Mouse (Mus musculus) brain, embryonic 14.5 days (tissue): ENCODE results near the gene Mcat.

Source experiments
- CTCF ChIP-seq: fragments of 200-500 bp; IDR thresholded peaks from 2 replicates; pipeline ENCODE4 v1.5.1; 2012; ENCODE audit warnings: inconsistent platforms, mild to moderate bottlenecking, moderate library complexity, borderline replicate concordance; ENCODE audit not compliant: insufficient read depth, insufficient read length; ENCODE audit errors: extremely low read depth
- POLR2A ChIP-seq: fragments of 200-500 bp; IDR thresholded peaks from 2 replicates; pipeline ENCODE4 v1.6.1; 2012; ENCODE audit warnings: mild to moderate bottlenecking, inconsistent platforms, borderline replicate concordance; ENCODE audit not compliant: poor library complexity, insufficient read depth, insufficient read length, severe bottlenecking; ENCODE audit errors: extremely low read depth

DNA sequence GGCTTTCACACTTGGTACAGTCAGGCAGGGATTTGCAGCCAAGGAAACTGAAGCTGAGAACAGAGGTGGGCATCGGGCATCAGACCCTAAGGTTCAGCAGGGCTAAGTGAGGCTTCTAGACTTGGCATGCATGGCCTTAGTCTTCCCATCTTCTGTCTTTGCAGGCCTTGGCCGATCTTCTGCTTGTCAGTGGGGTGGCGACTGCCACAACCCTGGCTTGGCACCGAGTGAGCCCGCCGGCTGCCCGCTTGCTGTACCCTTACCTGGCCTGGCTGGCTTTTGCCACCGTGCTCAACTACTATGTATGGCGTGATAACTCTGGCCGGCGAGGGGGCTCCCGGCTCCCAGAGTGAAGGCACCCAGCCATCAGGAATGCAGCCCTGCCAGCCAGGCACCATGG, 10.0 kb upstream of the Mcat start:
- no peak for TF ChIP-seq CTCF
- TF ChIP-seq POLR2A = no peak
